ENCODE assay signal across 17 mouse cellular contexts in the genomic region with DNA sequence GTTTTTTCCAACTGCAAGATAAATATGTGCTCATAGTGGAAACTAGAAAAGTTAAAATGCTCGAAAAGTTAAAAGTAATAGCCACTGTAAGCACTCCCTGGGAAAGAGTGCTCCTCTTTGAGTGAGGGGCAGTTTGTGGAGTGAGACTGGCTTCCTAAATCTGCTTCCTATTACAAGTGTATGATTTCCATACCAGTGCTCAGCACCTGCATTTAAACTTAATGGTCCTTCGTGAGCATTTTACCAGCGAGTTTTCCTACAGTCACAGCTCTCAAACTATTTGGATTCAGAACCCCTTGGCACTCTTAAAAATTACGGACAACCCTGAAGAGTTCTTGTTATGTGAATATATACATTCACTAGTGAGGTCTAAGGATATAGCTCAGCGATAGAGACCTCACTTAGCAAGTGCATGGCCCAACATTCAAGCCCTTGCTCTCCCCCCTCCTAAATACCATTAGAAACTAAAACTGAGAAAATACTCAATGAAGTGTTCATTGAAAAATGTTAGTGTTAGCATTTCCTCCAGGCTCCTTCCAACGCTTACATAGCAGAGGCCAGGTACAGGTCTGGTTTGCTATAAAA.
"Had no signal": no experiment of that assay in that cellular context is flagged by ENCODE, and none has a peak within 500 bp of the region (broad histone marks: within the 10 kb centered on the region; RNA-seq: fewer than 3 reads in every experiment).

No protein-coding gene starts in this region.

- H3K9ac ChIP-seq: liver, embryonic 13.5 days had no signal

- H3K27me3 ChIP-seq: liver, embryonic 13.5 days had no signal

- H3K27ac ChIP-seq: left cerebral cortex, adult 2 months; liver, embryonic 13.5 days; stomach, postnatal 0 days had no signal

- H3K36me3 ChIP-seq: liver, embryonic 13.5 days had no signal

- H3K4me3 ChIP-seq: left cerebral cortex, adult 2 months; liver, embryonic 13.5 days had no signal

- H3K9me3 ChIP-seq: liver, embryonic 13.5 days had no signal

- DNase-seq: kidney, adult 2 months; kidney, postnatal 10 days; kidney, postnatal 36 days; layer of hippocampus, postnatal 36 days; liver, embryonic 13.5 days; lung, adult 2 months; lung, postnatal 14 days; lung, postnatal 4 days; midbrain, embryonic 14.5 days; right cerebral cortex, postnatal 14 days; right cerebral cortex, postnatal 4 days; thymus, adult 2 months; thymus, postnatal 14 days; thymus, postnatal 4 days had no signal

- H3K4me2 ChIP-seq: liver, embryonic 13.5 days; midbrain, embryonic 11.5 days had no signal
